Mouse (Mus musculus) kidney, embryonic 15.5 days (tissue): ENCODE data around the gene Pole3. TPM values are rescaled to one million over a fixed set of nuclear protein-coding genes. Genes with fewer than 3 reads are reported as not detected.

Source experiments
- ATAC-seq: fragments of 200-750 bp; cut with Nextera tagmentation; replicated peaks from 2 replicates; pipeline ENCODE4 v1.8.0; 2017; ENCODE audit warnings: moderate TSS enrichment; ENCODE audit not compliant: low FRiP score
- H3K27ac ChIP-seq: fragments of 300-500 bp; sonication (generic); 2 replicates; pipeline ENCODE4 v1.5.1; 2015; ENCODE audit warnings: mild to moderate bottlenecking, inconsistent platforms
- H3K27me3 ChIP-seq: fragments of 300-500 bp; sonication (generic); 2 replicates; pipeline ENCODE4 v1.6.1; 2015; ENCODE audit warnings: inconsistent platforms
- H3K36me3 ChIP-seq: fragments of 300-500 bp; sonication (generic); 2 replicates; pipeline ENCODE4 v1.6.1; 2015; ENCODE audit warnings: inconsistent platforms
- H3K4me1 ChIP-seq: fragments of 300-500 bp; sonication (generic); 2 replicates; pipeline ENCODE4 v1.6.1; 2015; ENCODE audit warnings: inconsistent platforms
- H3K4me2 ChIP-seq: fragments of 300-500 bp; sonication (generic); 2 replicates; pipeline ENCODE4 v1.6.1; 2015; ENCODE audit warnings: moderate library complexity, mild to moderate bottlenecking, inconsistent platforms
- H3K4me3 ChIP-seq: fragments of 300-500 bp; sonication (generic); replicated peaks from 2 replicates; pipeline ENCODE4 v1.5.1; 2015; ENCODE audit warnings: mild to moderate bottlenecking, inconsistent platforms
- H3K9ac ChIP-seq: fragments of 300-500 bp; sonication (generic); 2 replicates; pipeline ENCODE4 v1.6.1; 2015; ENCODE audit warnings: mild to moderate bottlenecking, inconsistent platforms
- H3K9me3 ChIP-seq: fragments of 300-500 bp; sonication (generic); replicated peaks from 2 replicates; pipeline ENCODE4 v1.6.1; 2016; ENCODE audit warnings: inconsistent platforms
- WGBS: fragments of 180-500 bp; shearing (Covaris S2); methylation state at CpG from one replicate; pipeline ENCODE4 v1.1.7; 2015; ENCODE audit warnings: mixed read lengths; 5-methylcytosine and 5-hydroxymethylcytosine counted together
- polyA plus RNA-seq: library from polyadenylated mRNA; unstranded; fragments of >200 nt; fragmentation: Nextera tagmentation; extraction: Ambion mirVana; gene quantifications from 2 replicates; pipeline ENCODE4 v1.2.1, GENCODE M21; 2015

Gene Pole3
- polyA plus RNA-seq, 1 experiment from 2014 or later: 94.0 TPM

- no peaks in the 10 kb centered on the region for H3K9me3 ChIP-seq
- peaks cover 20% of the 10 kb centered on the region for H3K4me1 ChIP-seq
- peak overlapping the region; percentile 57 for H3K9ac ChIP-seq
- H3K36me3 ChIP-seq: peaks cover 32% of the 10 kb centered on the region
- H3K27ac ChIP-seq: peak overlapping the region; percentile 78
- ATAC-seq: peak; percentile 96
- 2% methylated on average over 38 of the region's 38 CpGs for WGBS
- no peaks in the 10 kb centered on the region for H3K27me3 ChIP-seq
- H3K4me3 ChIP-seq: peak overlapping the region; percentile 56
- H3K4me2 ChIP-seq: peak overlapping the region; percentile 71
Measured at GRCm38 (mm10) chr4:62501964-62502732, 22.7 kb downstream of the Pole3 start.

GRCm38 (mm10) chr4:62501534-62501933 is 23.3 kb downstream of the Pole3 start:
- peaks cover 33% of the 10 kb centered on the region for H3K36me3 ChIP-seq
- ATAC-seq: peak; percentile 12

GRCm38 (mm10) chr4:62500799-62501198 is 24.1 kb downstream of the Pole3 start:
- no peaks in the 10 kb centered on the region for H3K9me3 ChIP-seq
- peak overlapping the region; percentile 71; the same call in 1 of the 2 replicates for H3K4me2 ChIP-seq
- no peak for ATAC-seq
- H3K4me1 ChIP-seq: peaks cover 20% of the 10 kb centered on the region
- H3K27ac ChIP-seq: no peak overlapping the region
- WGBS: 74% methylated on average over 4 of the region's 4 CpGs
- no peaks in the 10 kb centered on the region for H3K27me3 ChIP-seq
- H3K4me3 ChIP-seq: no peak overlapping the region
- H3K36me3 ChIP-seq: peaks cover 40% of the 10 kb centered on the region
- no peak overlapping the region for H3K9ac ChIP-seq

More at GRCm38 (mm10) chr4:62501534-62501933, 23.3 kb downstream of the Pole3 start:
- Histone ChIP-seq H3K9ac (peak overlapping the region; percentile 57), H3K9me3 (no peaks in the 10 kb centered on the region), H3K4me3 (peak overlapping the region; percentile 56), H3K4me2 (peak overlapping the region; percentile 71), H3K4me1 (peaks cover 20% of the 10 kb centered on the region), H3K27me3 (no peaks in the 10 kb centered on the region), H3K27ac (peak overlapping the region; percentile 78)
- WGBS: 2% methylated on average over 7 of the region's 7 CpGs

GRCm38 (mm10) chr4:62496815-62497214 is 28.1 kb downstream of the Pole3 start:
- Histone ChIP-seq H3K9me3 (no peaks in the 10 kb centered on the region), H3K4me3 (no peak overlapping the region), H3K4me2 (no peak overlapping the region), H3K27me3 (no peaks in the 10 kb centered on the region), H3K27ac (no peak overlapping the region), H3K9ac (no peak overlapping the region), H3K4me1 (peaks cover 10% of the 10 kb centered on the region), H3K36me3 (peaks cover 41% of the 10 kb centered on the region)
- no peak for ATAC-seq
- WGBS: 66% methylated on average over 8 of the region's 8 CpGs

- Histone ChIP-seq H3K9me3 (no peaks in the 10 kb centered on the region), H3K27me3 (no peaks in the 10 kb centered on the region), H3K27ac (no peak overlapping the region), H3K36me3 (peaks cover 41% of the 10 kb centered on the region), H3K9ac (no peak overlapping the region), H3K4me1 (peaks cover 4% of the 10 kb centered on the region), H3K4me3 (no peak overlapping the region), H3K4me2 (no peak overlapping the region)
- no peak for ATAC-seq
- 72% methylated on average over 8 of the region's 8 CpGs for WGBS
Measured at GRCm38 (mm10) chr4:62495946-62496345, 28.9 kb downstream of the Pole3 start.

- Histone ChIP-seq H3K4me1 (no peaks in the 10 kb centered on the region), H3K27ac (no peak overlapping the region), H3K4me2 (no peak overlapping the region), H3K27me3 (no peaks in the 10 kb centered on the region), H3K4me3 (no peak overlapping the region), H3K9me3 (no peaks in the 10 kb centered on the region), H3K9ac (no peak overlapping the region), H3K36me3 (peaks cover 34% of the 10 kb centered on the region)
- 65% methylated on average over 9 of the region's 9 CpGs for WGBS
- ATAC-seq: 0 out of 2 replicates have a peak, but pooled peaks have one; percentile 25
Measured at GRCm38 (mm10) chr4:62494230-62494629, 30.6 kb downstream of the Pole3 start.

GRCm38 (mm10) chr4:62492682-62493081 is 32.2 kb downstream of the Pole3 start:
- H3K4me2 ChIP-seq: no peak overlapping the region
- no peak for ATAC-seq
- H3K9ac ChIP-seq: no peak overlapping the region
- H3K9me3 ChIP-seq: no peaks in the 10 kb centered on the region
- WGBS: 85% methylated on average over 2 of the region's 2 CpGs
- H3K4me1 ChIP-seq: no peaks in the 10 kb centered on the region
- H3K27me3 ChIP-seq: no peaks in the 10 kb centered on the region
- no peak overlapping the region for H3K4me3 ChIP-seq
- peaks cover 24% of the 10 kb centered on the region for H3K36me3 ChIP-seq
- H3K27ac ChIP-seq: no peak overlapping the region

GRCm38 (mm10) chr4:62487914-62488313 is 37.0 kb downstream of the Pole3 start:
- no peak overlapping the region for H3K27ac ChIP-seq
- H3K36me3 ChIP-seq: 0 out of 2 replicates have a peak, but pooled peaks cover 6% of the 10 kb centered on the region
- no peak overlapping the region for H3K4me3 ChIP-seq
- no peak for ATAC-seq
- no peak overlapping the region for H3K4me2 ChIP-seq
- no peak overlapping the region for H3K9ac ChIP-seq
- 77% methylated on average over 2 of the region's 2 CpGs for WGBS
- no peaks in the 10 kb centered on the region for H3K9me3 ChIP-seq
- H3K27me3 ChIP-seq: no peaks in the 10 kb centered on the region
- H3K4me1 ChIP-seq: no peaks in the 10 kb centered on the region

- no peak overlapping the region for H3K9ac ChIP-seq
- H3K36me3 ChIP-seq: 0 out of 2 replicates have a peak, but pooled peaks cover 6% of the 10 kb centered on the region
- no peaks in the 10 kb centered on the region for H3K27me3 ChIP-seq
- ATAC-seq: no peak
- H3K4me1 ChIP-seq: no peaks in the 10 kb centered on the region
- H3K4me2 ChIP-seq: no peak overlapping the region
- H3K27ac ChIP-seq: no peak overlapping the region
- no peaks in the 10 kb centered on the region for H3K9me3 ChIP-seq
- no peak overlapping the region for H3K4me3 ChIP-seq
- 93% methylated on average over 5 of the region's 5 CpGs for WGBS
Measured at GRCm38 (mm10) chr4:62487172-62487571, 37.7 kb downstream of the Pole3 start.

- Histone ChIP-seq H3K4me3 (no peak overlapping the region), H3K36me3 (0 out of 2 replicates have a peak, but pooled peaks cover 6% of the 10 kb centered on the region), H3K9me3 (no peaks in the 10 kb centered on the region), H3K27ac (no peak overlapping the region), H3K4me2 (no peak overlapping the region), H3K4me1 (no peaks in the 10 kb centered on the region), H3K9ac (no peak overlapping the region), H3K27me3 (no peaks in the 10 kb centered on the region)
- 88% methylated on average over 15 of the region's 15 CpGs for WGBS
- ATAC-seq: peak; percentile 15; the same call in 1 of the 2 replicates
Measured at GRCm38 (mm10) chr4:62486162-62486696, 38.6 kb downstream of the Pole3 start.

- no peak overlapping the region for H3K4me2 ChIP-seq
- no peak overlapping the region for H3K27ac ChIP-seq
- H3K9me3 ChIP-seq: no peaks in the 10 kb centered on the region
- WGBS: 81% methylated on average over 8 of the region's 8 CpGs
- no peak for ATAC-seq
- peaks cover 4% of the 10 kb centered on the region for H3K4me1 ChIP-seq
- no peaks in the 10 kb centered on the region for H3K27me3 ChIP-seq
- 0 out of 2 replicates have a peak, but pooled peaks cover 6% of the 10 kb centered on the region for H3K36me3 ChIP-seq
- no peak overlapping the region for H3K4me3 ChIP-seq
- H3K9ac ChIP-seq: no peak overlapping the region
Measured at GRCm38 (mm10) chr4:62485450-62486161, 39.3 kb downstream of the Pole3 start.

GRCm38 (mm10) chr4:62484928-62485327 is 39.9 kb downstream of the Pole3 start:
- Histone ChIP-seq H3K27ac (no peak overlapping the region), H3K9me3 (no peaks in the 10 kb centered on the region), H3K9ac (no peak overlapping the region), H3K4me2 (no peak overlapping the region), H3K4me1 (peaks cover 11% of the 10 kb centered on the region), H3K36me3 (0 out of 2 replicates have a peak, but pooled peaks cover 6% of the 10 kb centered on the region), H3K27me3 (no peaks in the 10 kb centered on the region), H3K4me3 (no peak overlapping the region)
- ATAC-seq: no peak
- WGBS: 71% methylated on average over 3 of the region's 3 CpGs
